Mouse (Mus musculus) thymus, adult 2 months (tissue): ENCODE results near the gene Hist1h2bc.

Experiments used
- CTCF ChIP-seq: fragments of 200-500 bp; IDR thresholded peaks from 2 replicates; pipeline ENCODE4 v1.5.1; 2012; ENCODE audit warnings: mild to moderate bottlenecking, control low read depth, low read length, moderate library complexity, borderline replicate concordance; ENCODE audit not compliant: control insufficient read depth, poor library complexity, insufficient read depth; ENCODE audit errors: extremely low read depth
- POLR2A ChIP-seq: fragments of 200-500 bp; IDR thresholded peaks from 2 replicates; pipeline ENCODE4 v1.6.1; 2012; ENCODE audit warnings: mild to moderate bottlenecking, low read length, control low read depth, moderate library complexity; ENCODE audit not compliant: control insufficient read depth, poor library complexity, insufficient read depth; ENCODE audit errors: extremely low read depth

DNA sequence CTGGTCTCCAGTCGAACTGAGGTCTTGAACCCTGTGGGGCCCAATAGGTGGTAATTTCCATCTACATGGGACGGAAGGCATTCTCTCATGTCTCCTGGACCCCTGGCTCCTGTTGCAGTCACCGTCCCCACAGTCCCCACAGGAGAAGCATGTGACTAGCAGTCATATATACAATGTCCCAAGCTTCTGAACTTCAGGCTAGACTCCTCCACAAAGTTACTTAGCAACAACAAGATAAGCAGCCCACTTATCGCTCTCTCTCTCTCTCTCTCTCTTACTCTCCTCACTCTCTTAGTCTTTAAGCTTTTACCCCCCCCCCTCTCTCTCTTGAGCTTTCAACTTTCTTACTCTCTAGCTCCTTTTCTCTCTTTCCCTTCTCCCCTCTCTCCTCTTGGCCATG lies 40.2 kb downstream of the Hist1h2bc start:
- no peak for TF ChIP-seq CTCF
- TF ChIP-seq POLR2A: no peak
